22 mouse cellular contexts compared by ENCODE assay signal in genomic region chr17:70966126-70966525, GRCm38 (mm10). TPM values are rescaled to one million over a fixed set of nuclear protein-coding genes. Genes with fewer than 3 reads are reported as not detected.
DNase-seq lines count a peak whose midpoint lies in the region; TF ChIP-seq lines count a peak whose summit lies in the region.
"Had no signal": no experiment of that assay in that cellular context is flagged by ENCODE, and none has a peak within 500 bp of the region (broad histone marks: within the 10 kb centered on the region; RNA-seq: fewer than 3 reads in every experiment).

No protein-coding gene starts in this region.

- no peaks in the 10 kb centered on the region for H3K79me2 ChIP-seq in macrophage (ENCODE audit: inconsistent target)

- no peak for DNase-seq in testis, postnatal 10 days (ENCODE audit: low spot score)
- no peak for DNase-seq in ovary, adult 18-20 months (ENCODE audit: low spot score)
- no peak for DNase-seq in gastrocnemius, adult 18-20 months (ENCODE audit: low spot score)
- no peak for DNase-seq in cerebellum, postnatal 4 days (ENCODE audit: low spot score in 2 of 2)
- DNase-seq: adrenal gland, postnatal 14 days; cerebellum, adult 11 months; cerebellum, adult 8-10 months; cerebellum, postnatal 14 days; forebrain, postnatal 0 days; gastrocnemius, adult 2 months; gastrocnemius, postnatal 25 days; heart, adult 18-20 months; heart, postnatal 14 days had no signal

- no peak for TF ChIP-seq CTCF in testis, adult 2 months (IDR thresholded peaks at IDR 0.05; ENCODE audit: control insufficient read depth, insufficient read depth, insufficient replicate concordance, low read depth, low read length)
- TF ChIP-seq CTCF in small intestine, adult 2 months (IDR thresholded peaks at IDR 0.05; ENCODE audit: extremely low read depth, insufficient read length, insufficient replicate concordance, low read depth, low read length): no peak

- peak overlapping the region; percentile 75 for H3K27ac ChIP-seq in testis, adult 2 months (ENCODE audit: control insufficient read depth, insufficient read depth, low read depth, low read length)
- 0 out of 2 replicates have a peak overlapping the region, but pooled peaks have one; percentile 23 for H3K27ac ChIP-seq in brown adipose tissue, adult 24 weeks (replicated peaks; ENCODE audit: low read depth, low read length)
- peak overlapping the region; percentile 62 for H3K27ac ChIP-seq in macrophage
- H3K27ac ChIP-seq in small intestine, adult 2 months (ENCODE audit: insufficient read depth, low read depth, low read length): peak overlapping the region; percentile 60
- H3K27ac ChIP-seq: embryonic facial prominence, embryonic 10.5 days; forebrain, embryonic 13.5 days; gastrocnemius, adult 2 months; heart, embryonic 15.5 days; hindbrain, embryonic 10.5 days; hindbrain, embryonic 14.5 days had no signal

- H3K27me3 ChIP-seq in testis, adult 2 months (ENCODE audit: control insufficient read depth, insufficient read depth, low read length): no peaks in the 10 kb centered on the region
- H3K27me3 ChIP-seq in small intestine, adult 2 months (ENCODE audit: control insufficient read depth, insufficient read depth, low read length): no peaks in the 10 kb centered on the region
- H3K27me3 ChIP-seq: forebrain, embryonic 13.5 days had no signal

- no peaks in the 10 kb centered on the region for H3K36me3 ChIP-seq in testis, adult 2 months (ENCODE audit: control insufficient read depth, insufficient read depth, low read length)
- no peaks in the 10 kb centered on the region for H3K36me3 ChIP-seq in macrophage (ENCODE audit: inconsistent target)
- H3K36me3 ChIP-seq in small intestine, adult 2 months (ENCODE audit: control insufficient read depth, insufficient read depth, low read length): no peaks in the 10 kb centered on the region
- H3K36me3 ChIP-seq: embryonic facial prominence, embryonic 10.5 days; heart, embryonic 15.5 days; hindbrain, embryonic 10.5 days had no signal

- no peak overlapping the region for H3K4me3 ChIP-seq in testis, adult 2 months (ENCODE audit: control insufficient read depth, low read depth, low read length)
- H3K4me3 ChIP-seq in brown adipose tissue, adult 24 weeks (ENCODE audit: insufficient read depth, low read depth, low read length): no peak overlapping the region
- H3K4me3 ChIP-seq in macrophage (ENCODE audit: inconsistent target): no peak overlapping the region
- H3K4me3 ChIP-seq in small intestine, adult 2 months (ENCODE audit: low read depth, low read length): no peak overlapping the region
- H3K4me3 ChIP-seq: embryonic facial prominence, embryonic 10.5 days; forebrain, embryonic 13.5 days; gastrocnemius, adult 2 months; heart, embryonic 15.5 days; hindbrain, embryonic 10.5 days had no signal

- no peak for TF ChIP-seq POLR2A in testis, adult 2 months (IDR thresholded peaks at IDR 0.05; ENCODE audit: control insufficient read depth, low read depth, low read length)
- no peak for TF ChIP-seq POLR2A in small intestine, adult 2 months (IDR thresholded peaks at IDR 0.05; ENCODE audit: low read depth, low read length)

- 11% methylated on average over 7 of the region's 7 CpGs for WGBS in macrophage (ENCODE audit: missing documents)
- 93% methylated on average over 7 of the region's 7 CpGs for WGBS in small intestine, adult 2 months

- H3K4me1 ChIP-seq in testis, adult 2 months (ENCODE audit: control insufficient read depth, insufficient read depth, low read length): no peaks in the 10 kb centered on the region
- H3K4me1 ChIP-seq in brown adipose tissue, adult 24 weeks (ENCODE audit: control insufficient read depth, insufficient read depth, insufficient read length, low read length): no peaks in the 10 kb centered on the region
- H3K4me1 ChIP-seq in small intestine, adult 2 months (ENCODE audit: control insufficient read depth, insufficient read depth, insufficient read length, low read length): no peaks in the 10 kb centered on the region

RNA-seq across cellular contexts. Expression of gene Myom1, which starts 36.3 kb away (rescaled TPM):
- polyA plus RNA-seq in testis, adult 2 months (2012; rRNA removed): 2.1 and 3.4 TPM in 2 replicates
- 10.1 and 21.6 TPM in 2 replicates for polyA plus RNA-seq in brown adipose tissue, adult 24 weeks (2012; ENCODE audit: insufficient read depth, insufficient read length, missing spikeins)
- total RNA-seq in macrophage (2018; cell fraction: chromatin; rRNA removed): 1 to 10 TPM in 21 of 26 experiments, under 1 TPM in 5; 0.43 to 4.0 (median 1.9) TPM
- 1 to 10 TPM in 10 of 26 experiments, under 1 TPM in 16; 0.03 to 2.0 (median 0.59) TPM for total RNA-seq in macrophage (2018; cell fraction: cytosol; rRNA removed)
- total RNA-seq in macrophage (2018; cell fraction: nucleus; rRNA removed): 1 to 10 TPM in 17 of 26 experiments, under 1 TPM in 9; 0.29 to 5.4 (median 1.4) TPM
- 0.82 to 2.0 TPM (median 1.5 TPM) in 3 replicates for polyA plus RNA-seq in macrophage (2018)
- polyA plus RNA-seq in small intestine, adult 2 months (2012; rRNA removed): 2.8 and 3.1 TPM in 2 replicates
- total RNA-seq in gastrocnemius, adult 18-20 months (2021): 1,000 to 10,000 TPM; 1,275 to 1,360 TPM

RNA-seq across cellular contexts. Expression of gene Myl12a, which starts 36.6 kb away (rescaled TPM):
- 29.2 and 30.6 TPM in 2 replicates for polyA plus RNA-seq in testis, adult 2 months (2012; rRNA removed)
- 287 and 322 TPM in 2 replicates for polyA plus RNA-seq in brown adipose tissue, adult 24 weeks (2012; ENCODE audit: insufficient read depth, insufficient read length, missing spikeins)
- total RNA-seq in macrophage (2018; cell fraction: chromatin; rRNA removed): 100 to 1,000 TPM in 3 of 26 experiments, 10 to 100 TPM in 23; 24.7 to 135 (median 64.5) TPM
- total RNA-seq in macrophage (2018; cell fraction: cytosol; rRNA removed): 100 to 1,000 TPM; 181 to 361 (median 240) TPM
- 100 to 1,000 TPM in 13 of 26 experiments, 10 to 100 TPM in 13; 38.7 to 179 (median 98.3) TPM for total RNA-seq in macrophage (2018; cell fraction: nucleus; rRNA removed)
- polyA plus RNA-seq in macrophage (2018): 198 to 502 TPM (median 243 TPM) in 3 replicates
- 28.8 and 52.7 TPM in 2 replicates for polyA plus RNA-seq in small intestine, adult 2 months (2012; rRNA removed)
- total RNA-seq in gastrocnemius, adult 18-20 months (2021): 100 to 1,000 TPM; 404 to 553 TPM

Comparison
In these comparisons a context has a peak if more than half of its experiments do, and no peak if none do; other contexts are left out.
1. H3K27ac ChIP-seq: peak in every context shown above with its lines; median percentile 75 in testis, adult 2 months; 62 in macrophage; 60 in small intestine, adult 2 months; 23 in brown adipose tissue, adult 24 weeks.